Mouse (Mus musculus) layer of hippocampus, postnatal 14 days (tissue): Measurements from ENCODE around the gene Xpr1. TPM values are rescaled to one million over a fixed set of nuclear protein-coding genes. Genes with fewer than 3 reads are reported as not detected.
"Not testable (repeated sequence)": the region's sequence is repeated elsewhere in the genome, so short reads cannot be mapped to it uniquely, and the experiment has no call there.

Source experiments
- DNase-seq, 2 experiments: peaks; one replicate each; pipeline ENCODE4 v3.0.0; 2021 to 2022; ENCODE audit warnings: low spot score in 2 of 2, mixed read lengths in 1 of 2
- total RNA-seq, 2 experiments: library from RNA; stranded (reverse); gene quantifications; 2 replicates each; pipeline ENCODE4 v1.2.3; 2021

Xpr1 gene
- total RNA-seq, 2 experiments from 2014 or later = 91.6 to 94.7 TPM

- DNase-seq = no peak
Observed at GRCm38 (mm10) chr1:155337315-155337714, 79.9 kb downstream of the Xpr1 start.

GRCm38 (mm10) chr1:155335963-155336362 is 81.3 kb downstream of the Xpr1 start:
- no peak for DNase-seq

DNA sequence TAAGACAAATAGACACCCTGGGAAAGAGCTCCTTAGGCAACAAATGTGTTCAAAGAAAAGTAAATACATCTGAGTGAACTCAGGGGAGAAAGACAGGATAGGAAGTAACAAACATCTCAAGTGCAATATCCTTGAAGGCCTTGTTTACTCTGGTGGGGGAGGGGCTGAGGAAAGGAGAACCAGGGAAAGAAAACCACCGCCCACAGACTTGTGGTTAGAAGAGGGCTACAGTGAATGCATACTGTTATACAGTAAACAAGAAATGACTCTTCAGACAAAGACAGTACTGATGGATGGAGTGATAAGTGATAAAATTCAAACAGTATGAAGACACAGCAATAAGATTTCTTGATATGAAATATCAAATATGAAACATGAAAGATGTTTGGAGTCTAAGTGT is 95.0 kb downstream of the Xpr1 start:
- no peak for DNase-seq

GRCm38 (mm10) chr1:155320091-155320833 is 97.0 kb downstream of the Xpr1 start:
- no peak for DNase-seq

GRCm38 (mm10) chr1:155319513-155319912 is 97.7 kb downstream of the Xpr1 start:
- DNase-seq = no peak

DNA sequence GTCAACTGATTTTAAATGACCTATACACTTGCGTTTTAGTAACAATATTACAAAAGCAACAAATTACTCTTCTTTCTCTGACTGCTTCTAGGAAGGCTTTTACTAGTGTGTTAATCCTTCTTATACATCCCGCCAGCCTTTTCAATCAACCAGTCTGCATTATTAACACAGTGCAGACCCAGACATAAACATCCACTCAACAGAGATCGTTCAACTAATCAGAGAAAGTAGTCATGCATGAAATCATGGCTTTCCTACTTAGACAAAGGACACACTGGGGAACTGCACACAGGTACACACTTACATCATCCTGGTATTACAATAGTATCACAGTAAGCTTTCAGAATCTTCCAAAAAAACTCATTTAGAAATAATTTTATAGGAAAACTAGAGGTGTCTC is 105.5 kb downstream of the Xpr1 start:
- DNase-seq = no peak

- peak in 1 of 2 experiments; percentile 48 for DNase-seq
Observed at GRCm38 (mm10) chr1:155306879-155307278, 110.3 kb downstream of the Xpr1 start.

DNA sequence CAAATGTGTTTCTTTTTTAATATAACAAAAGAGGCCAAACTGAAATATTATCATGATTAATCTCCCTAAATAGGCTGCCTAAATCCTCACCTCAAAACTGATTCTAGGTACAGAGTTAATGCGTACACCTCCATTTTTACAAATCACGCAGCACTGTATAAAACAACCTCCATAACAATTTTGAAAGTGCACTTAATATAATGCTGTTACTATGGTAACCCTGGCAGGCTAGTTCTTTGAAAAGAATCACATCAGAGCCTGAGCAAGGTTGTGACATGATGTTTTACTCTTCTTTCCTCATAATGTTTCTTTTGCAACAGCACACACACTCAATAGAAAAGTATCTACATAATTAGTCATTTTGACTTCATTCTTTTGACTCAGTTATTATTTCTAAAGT is 113.8 kb downstream of the Xpr1 start:
- no peak for DNase-seq

DNA sequence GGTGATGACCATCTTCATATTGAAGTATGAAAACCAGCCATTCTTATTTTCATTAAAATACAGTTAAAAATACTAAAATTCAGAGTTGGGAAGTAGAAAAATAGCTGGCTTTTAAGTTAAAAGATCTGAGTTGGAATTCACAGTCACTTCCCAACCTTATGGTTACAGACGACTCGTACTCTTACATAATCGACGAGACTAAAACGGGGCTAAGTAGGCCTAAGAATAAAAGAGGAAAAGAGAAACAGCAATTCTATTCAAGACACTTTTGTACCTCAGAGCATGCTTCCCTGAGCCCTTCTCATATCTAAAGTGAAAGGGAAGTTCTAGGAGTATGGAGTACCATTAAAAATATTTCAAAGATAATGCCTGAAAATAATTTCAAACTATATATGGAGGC is 119.6 kb downstream of the Xpr1 start:
- no peak for DNase-seq

- DNase-seq = no peak
Observed at GRCm38 (mm10) chr1:155297203-155297602, 120.0 kb downstream of the Xpr1 start.

- DNase-seq = peak; percentile 18 to 88
Observed at GRCm38 (mm10) chr1:155293446-155293845, 123.8 kb downstream of the Xpr1 start.

DNA sequence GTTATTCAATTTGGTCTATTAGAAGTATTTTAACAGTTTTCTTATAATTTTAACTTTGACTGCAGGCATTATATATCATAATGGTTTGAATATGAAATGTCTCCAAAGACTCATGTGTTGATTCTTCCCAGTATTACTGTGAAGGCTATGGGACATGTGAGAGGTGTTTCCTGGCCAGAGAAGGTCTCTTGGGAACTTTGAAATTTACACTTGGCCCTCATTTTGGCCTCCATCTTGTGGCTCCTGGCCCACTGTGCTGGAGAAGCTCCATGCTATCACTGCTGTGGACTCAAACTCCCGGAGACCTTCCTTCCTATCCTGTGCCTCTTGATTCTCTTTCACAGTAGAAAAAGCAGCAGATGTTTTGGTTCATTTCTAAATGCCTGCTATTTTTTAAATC is 127.8 kb downstream of the Xpr1 start:
- DNase-seq = no peak

- DNase-seq = no peak
Observed at GRCm38 (mm10) chr1:155288033-155288432, 129.2 kb downstream of the Xpr1 start.

- no peak for DNase-seq
Observed at GRCm38 (mm10) chr1:155283808-155284207, 133.4 kb downstream of the Xpr1 start.

- peak; percentile 72 to 88 for DNase-seq
Observed at GRCm38 (mm10) chr1:155281003-155281793, 136.0 kb downstream of the Xpr1 start.

GRCm38 (mm10) chr1:155280306-155280705 is 136.9 kb downstream of the Xpr1 start:
- DNase-seq = no peak

GRCm38 (mm10) chr1:155276381-155277033 is 140.7 kb downstream of the Xpr1 start:
- DNase-seq = no peak

GRCm38 (mm10) chr1:155275793-155276192 is 141.4 kb downstream of the Xpr1 start:
- no peak for DNase-seq

DNA sequence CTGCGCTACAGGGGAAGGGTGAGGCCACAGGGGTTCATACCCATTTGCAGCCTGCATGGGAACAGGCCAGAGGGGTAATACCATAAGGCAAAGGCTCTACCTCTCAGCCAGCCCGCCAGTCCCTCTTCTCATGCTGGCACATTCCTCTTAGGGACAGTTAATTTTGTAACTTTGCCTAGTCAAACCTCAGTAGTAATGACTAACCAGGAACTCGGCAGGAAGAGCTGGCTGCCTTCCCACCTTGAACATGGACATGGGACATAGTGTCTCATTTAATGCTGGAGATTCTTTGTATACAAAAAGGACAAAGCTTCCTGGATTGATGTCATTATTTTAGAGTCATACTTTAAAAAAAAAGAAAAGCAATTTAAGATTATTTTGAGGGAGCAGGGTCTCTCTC is 142.2 kb downstream of the Xpr1 start:
- no peak for DNase-seq

DNA sequence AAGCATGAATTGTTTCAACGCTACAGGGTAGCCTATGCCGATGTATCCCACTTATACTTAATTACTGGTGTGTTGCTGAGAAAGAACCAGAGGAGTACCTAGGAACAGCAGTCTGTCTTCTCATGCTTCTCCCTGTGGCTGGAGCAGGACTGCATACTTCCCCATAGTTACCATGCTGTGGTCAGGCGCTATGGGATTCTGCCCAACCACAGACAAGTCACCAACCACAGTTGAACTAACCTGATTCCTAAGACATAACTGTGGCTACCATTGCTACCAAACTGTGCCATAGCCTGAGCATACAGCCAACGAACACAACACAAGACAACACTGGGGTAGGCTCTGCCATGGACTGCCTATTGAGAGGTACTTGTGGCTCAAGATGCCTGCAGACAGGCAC is 144.3 kb downstream of the Xpr1 start:
- no peak for DNase-seq

DNA sequence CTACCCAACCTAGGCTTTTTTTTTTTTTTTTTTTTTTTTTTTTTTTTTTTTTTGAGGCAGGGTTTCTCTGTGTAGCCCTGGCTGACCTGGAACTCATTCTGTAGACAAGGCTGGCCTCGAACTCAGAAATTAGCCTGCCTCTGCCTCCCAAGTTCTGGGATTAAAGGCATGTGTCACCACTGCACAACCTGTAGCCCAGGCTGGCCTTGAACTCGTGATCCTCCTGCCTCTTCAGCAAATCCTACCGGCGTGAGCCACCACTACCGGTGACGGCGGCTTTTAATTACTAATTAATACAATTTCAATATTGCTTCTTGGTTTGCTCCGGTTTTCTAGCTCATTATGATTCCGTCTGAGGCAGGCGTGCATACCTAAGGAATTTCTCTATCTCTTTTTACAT is 154.7 kb downstream of the Xpr1 start:
- DNase-seq = not testable (repeated sequence)

- no peak for DNase-seq
Observed at GRCm38 (mm10) chr1:155254309-155254708, 162.9 kb downstream of the Xpr1 start.
